Mouse (Mus musculus): ENCODE data around the gene Nipsnap1.

The Nipsnap1 gene

GRCm38 (mm10) chr11:4873755-4874475 is at the start of gene Nipsnap1:
Gene Nipsnap1, plus strand, starts transcription at chr11:4873951.
- DNase-seq = peak; percentile 92

DNA sequence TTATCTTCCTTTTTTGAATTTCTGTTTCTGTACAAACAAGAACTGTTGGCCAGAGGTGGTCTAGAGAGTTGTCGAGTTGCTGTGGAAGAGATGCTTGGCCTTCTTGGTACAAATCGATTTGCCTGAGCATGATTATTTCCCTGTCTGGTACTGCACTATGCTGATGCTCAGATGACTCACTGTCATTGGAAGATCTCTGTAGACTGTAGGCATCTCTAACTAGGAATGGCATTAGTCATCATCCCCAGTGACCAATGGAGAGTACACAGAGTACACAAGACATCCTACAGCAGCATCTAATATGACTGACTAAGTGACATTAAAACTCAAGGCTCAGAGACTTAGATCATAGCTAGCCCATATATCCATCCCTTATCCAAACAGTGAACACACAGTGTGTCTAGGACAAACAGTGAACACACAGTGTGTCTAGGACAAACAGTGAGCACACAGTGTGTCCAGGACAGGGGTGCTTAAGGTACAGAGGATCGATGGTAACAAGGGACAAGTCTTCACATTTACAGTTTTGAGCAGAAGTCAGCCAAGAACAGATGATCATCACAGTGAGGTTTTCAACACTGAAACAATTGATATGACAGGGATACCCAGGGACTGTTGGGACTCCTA is 47.5 kb upstream of the Nipsnap1 start:
- DNase-seq = no peak

DNA sequence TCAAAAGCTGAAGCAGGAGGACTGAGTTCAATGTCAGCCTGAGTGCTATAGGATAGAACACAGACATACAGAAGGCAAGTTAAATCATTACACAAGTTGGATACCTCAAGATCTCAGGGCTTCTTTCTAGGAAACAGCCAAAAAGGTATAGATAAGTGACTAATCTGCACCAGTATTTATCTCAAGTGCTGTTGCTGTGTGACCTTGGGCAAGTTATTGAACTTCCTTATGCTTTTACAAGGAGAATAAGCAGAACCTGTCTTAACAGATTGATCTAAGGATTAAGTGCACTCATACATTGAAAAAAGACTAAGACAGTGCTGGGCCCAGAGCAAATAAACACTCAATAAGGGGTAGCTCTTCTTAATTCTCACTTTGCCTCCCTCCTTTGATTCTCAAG is 46.4 kb upstream of the Nipsnap1 start:
- no peak for DNase-seq

DNA sequence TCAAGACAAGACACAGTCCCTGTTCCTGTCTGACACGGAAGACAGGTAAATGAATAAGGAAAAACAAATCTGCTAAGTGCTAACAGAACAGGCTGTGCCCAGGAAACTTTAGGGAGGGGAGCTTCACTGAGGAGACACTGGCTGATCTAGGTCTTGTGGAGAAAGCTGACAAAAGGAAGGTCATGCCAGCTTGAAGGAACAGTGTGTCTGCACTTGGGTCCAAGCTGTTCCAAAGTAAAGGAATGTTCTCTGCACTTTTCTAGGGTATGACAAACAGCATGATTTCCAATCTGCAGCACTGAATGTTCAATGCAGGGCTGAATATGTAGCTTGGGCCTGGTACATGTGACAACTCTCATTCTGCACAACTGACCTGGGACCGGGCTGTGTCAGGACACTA is 45.8 kb upstream of the Nipsnap1 start:
- no peak for DNase-seq

DNA sequence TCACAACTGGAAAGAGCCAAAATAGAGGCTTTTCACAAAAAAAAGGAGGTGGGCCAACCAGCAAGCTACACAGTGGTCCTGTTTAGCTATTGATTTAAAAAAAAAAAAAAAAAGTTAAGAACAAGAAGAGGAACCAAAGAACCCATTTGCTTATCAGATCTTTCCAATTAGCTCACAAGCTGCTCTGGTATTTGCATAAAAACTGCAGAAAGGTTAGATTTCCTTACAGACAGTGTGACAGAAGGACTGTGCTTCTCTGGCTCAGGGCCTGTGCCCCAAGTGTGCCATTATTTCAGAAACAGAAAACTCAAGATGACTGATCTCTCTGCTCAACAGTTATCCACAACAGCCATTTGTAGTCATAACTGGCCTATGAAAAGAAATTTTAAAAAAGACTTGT is 42.7 kb upstream of the Nipsnap1 start:
- no peak for DNase-seq

DNA sequence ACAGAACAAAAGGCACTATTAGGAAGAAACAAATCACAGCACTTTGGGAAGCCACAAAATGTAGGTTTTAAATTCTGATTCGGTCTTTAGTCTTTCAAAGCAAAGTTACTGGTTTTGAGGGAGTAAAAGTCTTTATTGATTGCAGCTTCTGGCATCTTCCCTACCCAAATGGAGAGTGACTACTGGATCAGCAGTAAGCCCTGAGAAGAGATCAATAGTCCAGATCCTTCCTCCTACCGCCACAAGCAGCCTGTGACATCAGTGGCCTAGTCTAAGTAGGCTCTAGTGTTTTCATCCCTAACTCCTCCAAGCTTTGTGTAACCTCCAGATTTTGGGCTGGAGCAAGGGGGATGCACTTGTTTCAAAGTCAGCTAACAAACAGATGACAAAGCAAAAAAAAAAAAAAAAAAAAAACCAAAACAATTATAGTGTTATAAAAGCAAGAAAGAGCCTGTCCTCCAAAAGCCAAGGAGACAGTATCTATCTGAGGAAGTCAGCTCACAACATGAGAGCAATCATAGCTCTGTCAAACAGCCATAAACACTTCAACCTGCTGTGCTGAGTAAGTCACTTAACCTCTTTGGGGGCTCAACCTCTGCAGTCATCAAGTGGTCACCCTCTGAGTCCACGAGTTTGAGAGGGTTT is 40.3 kb upstream of the Nipsnap1 start:
- no peak for DNase-seq

- no peak for DNase-seq
Measured at GRCm38 (mm10) chr11:4835436-4835835, 38.3 kb upstream of the Nipsnap1 start.

GRCm38 (mm10) chr11:4836755-4837154 is 37.0 kb upstream of the Nipsnap1 start:
- peak; percentile 44 for DNase-seq

DNA sequence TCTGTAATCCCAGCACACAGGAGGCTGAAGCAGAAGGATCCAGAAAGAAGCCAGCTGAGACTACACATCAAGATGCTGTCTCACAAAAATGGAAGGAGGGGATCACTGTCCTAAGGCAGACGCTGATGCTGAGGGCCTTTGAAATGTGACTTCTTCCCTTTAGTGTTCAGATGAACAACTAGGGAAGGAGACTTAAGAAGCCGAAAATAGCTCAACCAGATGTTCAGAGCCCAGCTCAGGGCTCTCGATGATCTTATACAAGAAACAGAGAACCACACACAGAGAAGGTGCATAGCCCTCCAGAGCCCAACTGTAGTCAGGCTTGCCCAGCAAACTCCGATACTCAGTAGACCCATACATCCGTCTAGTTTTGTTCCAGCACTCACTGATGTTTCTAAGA is 36.4 kb upstream of the Nipsnap1 start:
- DNase-seq = no peak

- DNase-seq = no peak
Measured at GRCm38 (mm10) chr11:4838235-4838634, 35.5 kb upstream of the Nipsnap1 start.

- DNase-seq = no peak
Measured at GRCm38 (mm10) chr11:4840942-4841526, 32.7 kb upstream of the Nipsnap1 start.

- peak; percentile 64 for DNase-seq
Measured at GRCm38 (mm10) chr11:4848483-4849248, 25.1 kb upstream of the Nipsnap1 start.

DNA sequence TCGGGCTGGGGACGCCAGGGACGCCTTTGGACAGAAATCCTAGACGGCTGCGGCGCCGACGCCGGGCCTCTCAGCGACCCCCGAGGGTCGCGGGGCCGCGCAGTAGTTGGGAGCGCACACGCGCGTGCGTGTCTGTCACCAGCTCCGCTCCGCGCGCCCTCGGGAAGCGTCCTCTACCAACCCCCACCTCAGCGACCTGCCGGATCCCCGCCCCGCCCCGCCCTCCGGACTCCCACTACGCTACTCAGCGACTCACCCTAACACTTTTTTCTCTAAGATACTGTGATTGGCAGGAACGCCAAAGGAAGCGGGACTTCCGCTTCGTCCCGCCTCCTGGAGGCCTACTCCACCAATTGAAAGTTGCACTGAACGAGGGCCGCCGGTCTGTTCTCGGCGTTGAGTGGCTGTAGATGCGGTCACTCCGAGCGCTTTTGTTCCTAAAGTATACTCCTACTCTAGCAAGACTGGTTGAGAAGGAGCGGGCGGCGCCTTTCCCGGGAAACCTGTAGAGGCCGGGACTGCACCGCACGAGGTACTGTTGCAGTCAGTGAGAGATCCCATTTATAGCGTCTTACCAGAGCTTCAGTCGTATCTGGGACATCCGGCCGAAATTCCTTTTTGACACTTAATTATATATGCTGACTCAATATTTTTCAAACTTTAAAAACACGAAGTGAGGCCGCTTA is 24.4 kb upstream of the Nipsnap1 start, which contains the start of gene Nf2:
Gene Nf2, minus strand, starts transcription at position 279 of the 686 bp plus-strand sequence.
- peak; percentile 95 for DNase-seq

GRCm38 (mm10) chr11:4850404-4850803 is 23.3 kb upstream of the Nipsnap1 start:
- DNase-seq = no peak

DNA sequence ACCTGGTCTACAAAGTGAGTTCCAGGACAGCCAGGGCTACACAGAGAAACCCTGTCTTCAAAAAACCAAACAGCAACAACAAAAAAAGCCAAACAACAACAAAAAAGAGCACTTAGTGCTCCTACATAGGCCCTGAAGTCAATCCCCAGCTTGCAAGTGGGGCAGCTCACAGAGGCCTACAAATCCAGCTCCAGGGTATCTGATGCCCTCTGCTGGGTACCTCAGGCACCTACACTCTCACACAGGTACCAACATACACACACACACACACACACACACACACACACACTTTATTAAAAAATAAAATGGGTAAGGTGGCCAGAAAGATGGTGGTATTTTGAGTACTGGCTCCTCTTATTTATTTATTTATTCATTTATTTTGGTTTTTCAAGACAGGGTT is 20.7 kb upstream of the Nipsnap1 start:
- DNase-seq = no peak

- DNase-seq = no peak
Measured at GRCm38 (mm10) chr11:4854181-4854580, 19.6 kb upstream of the Nipsnap1 start.

GRCm38 (mm10) chr11:4858416-4858815 is 15.3 kb upstream of the Nipsnap1 start:
- DNase-seq = no peak

- no peak for DNase-seq
Measured at GRCm38 (mm10) chr11:4860986-4861385, 12.8 kb upstream of the Nipsnap1 start.

DNA sequence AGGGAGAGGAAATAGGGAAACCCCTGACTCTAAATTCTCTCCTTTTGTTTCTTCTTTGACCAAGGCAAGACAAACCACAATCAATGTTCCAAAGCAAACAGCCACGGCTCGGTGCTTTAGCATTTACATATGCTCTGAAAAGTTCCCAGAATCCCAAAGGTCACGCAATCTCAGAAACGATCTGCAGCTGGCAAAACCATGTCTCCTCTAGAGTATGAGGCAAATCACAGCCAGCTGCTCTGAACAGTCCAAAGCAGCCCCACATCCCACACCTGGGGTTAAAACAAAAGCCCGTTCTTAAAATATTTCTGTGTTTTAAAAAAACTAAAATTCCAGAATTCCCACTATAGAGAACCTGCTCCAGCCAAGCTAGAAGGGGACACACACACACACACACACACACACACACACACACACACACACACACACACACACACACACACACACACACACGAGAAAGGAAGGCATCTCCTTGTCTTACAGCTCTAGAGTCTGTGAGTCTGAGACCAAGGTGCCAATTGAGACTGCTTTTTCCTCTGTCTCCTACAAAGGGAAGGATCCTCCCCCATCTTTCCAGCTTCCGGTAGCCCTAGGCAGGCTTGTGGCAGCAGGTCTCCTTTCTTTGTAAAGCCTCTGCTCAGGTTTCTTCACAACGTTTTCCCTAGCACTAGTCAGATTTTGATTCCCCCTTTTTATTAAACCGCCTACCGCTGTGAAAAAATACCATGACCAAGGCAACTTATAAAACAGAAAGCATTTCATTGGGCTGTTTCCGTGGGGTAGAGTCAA is 11.7 kb upstream of the Nipsnap1 start:
- DNase-seq = no peak

DNA sequence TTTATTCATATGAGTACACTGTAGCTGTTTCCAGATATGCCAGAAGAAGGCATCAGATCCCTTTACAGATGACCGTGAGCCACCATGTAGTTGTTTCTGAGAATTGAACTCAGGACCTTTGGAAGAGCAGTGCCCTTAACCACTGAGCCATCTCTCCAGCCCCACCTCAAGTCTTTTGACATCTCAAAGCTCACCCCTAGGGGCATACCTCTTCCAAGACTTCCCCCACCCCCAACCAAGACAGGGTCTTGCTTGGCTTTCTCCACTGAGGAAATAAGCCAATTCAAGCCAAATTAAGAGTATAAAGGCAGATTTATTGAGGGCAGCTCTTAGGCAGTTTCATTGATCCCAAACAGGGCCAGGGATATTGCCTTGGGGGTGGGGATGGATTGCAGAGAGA is 11.0 kb upstream of the Nipsnap1 start:
- no peak for DNase-seq

- DNase-seq = peak; percentile 70
Measured at GRCm38 (mm10) chr11:4865645-4866251, 8.0 kb upstream of the Nipsnap1 start.

Data from thymus, postnatal 25 days (tissue).